Mouse (Mus musculus): ENCODE results near the gene Tspan4. TPM values are rescaled to one million over a fixed set of nuclear protein-coding genes. Genes with fewer than 3 reads are reported as not detected.

Gene Tspan4
- polyA plus RNA-seq, 1 experiment = 15.5 TPM

GRCm38 (mm10) chr7:141472763-141473162, 2.3 kb upstream of the Tspan4 start:
- peaks cover 34% of the 10 kb centered on the region for H3K4me1 ChIP-seq (ENCODE audit: control insufficient read depth, insufficient read depth, low read length)
- H3K4me3 ChIP-seq (ENCODE audit: control insufficient read depth, low read depth, low read length) = no peak overlapping the region
- no peaks in the 10 kb centered on the region; the same call in 1 of the 2 replicates for H3K36me3 ChIP-seq (ENCODE audit: control insufficient read depth, insufficient read depth, low read length)
- TF ChIP-seq POLR2A (IDR thresholded peaks at IDR 0.05; ENCODE audit: control insufficient read depth, low read depth, low read length) = no peak
- no peak for TF ChIP-seq CTCF (IDR thresholded peaks at IDR 0.05; ENCODE audit: control insufficient read depth, insufficient read depth, insufficient replicate concordance, low read depth, low read length)
- H3K27me3 ChIP-seq (ENCODE audit: control insufficient read depth, insufficient read depth, low read length) = no peaks in the 10 kb centered on the region
- H3K27ac ChIP-seq (ENCODE audit: control insufficient read depth, insufficient read depth, low read depth, low read length) = 0 out of 2 replicates have a peak overlapping the region, but pooled peaks have one; percentile 34

- H3K4me3 ChIP-seq (ENCODE audit: control insufficient read depth, low read depth, low read length) = peak overlapping the region; percentile 92
- H3K27me3 ChIP-seq (ENCODE audit: control insufficient read depth, insufficient read depth, low read length) = no peaks in the 10 kb centered on the region
- peaks cover 25% of the 10 kb centered on the region for H3K4me1 ChIP-seq (ENCODE audit: control insufficient read depth, insufficient read depth, low read length)
- TF ChIP-seq POLR2A (IDR thresholded peaks at IDR 0.05; ENCODE audit: control insufficient read depth, low read depth, low read length) (no peak), CTCF (IDR thresholded peaks at IDR 0.05; ENCODE audit: control insufficient read depth, insufficient read depth, insufficient replicate concordance, low read depth, low read length) (no peak)
- H3K36me3 ChIP-seq (ENCODE audit: control insufficient read depth, insufficient read depth, low read length) = no peaks in the 10 kb centered on the region; the same call in 1 of the 2 replicates
- no peak overlapping the region; the same call in 1 of the 2 replicates for H3K27ac ChIP-seq (ENCODE audit: control insufficient read depth, insufficient read depth, low read depth, low read length)
Measured at GRCm38 (mm10) chr7:141474160-141474559, 880 bp upstream of the Tspan4 start.

DNA sequence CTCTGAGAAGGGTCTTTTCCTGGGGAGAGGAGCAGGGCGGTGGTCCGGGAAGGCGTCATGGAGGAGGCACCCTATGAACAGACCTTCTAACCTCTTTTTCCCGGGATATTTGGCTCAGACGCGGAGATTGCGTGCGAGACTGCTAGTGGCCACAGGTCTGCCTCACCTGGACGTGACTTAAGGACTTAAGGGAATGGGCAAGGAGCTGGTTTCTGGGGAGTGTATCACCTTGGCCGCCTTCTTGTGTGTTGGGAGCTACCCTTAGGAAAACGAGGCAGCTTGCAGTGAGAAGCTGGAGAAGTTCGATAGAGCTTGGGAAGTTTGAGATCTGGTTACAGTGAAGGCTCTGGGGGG, 742 bp downstream of the Tspan4 start:
- H3K27ac ChIP-seq (ENCODE audit: control insufficient read depth, insufficient read depth, low read depth, low read length) = peak overlapping the region; percentile 86
- H3K36me3 ChIP-seq (ENCODE audit: control insufficient read depth, insufficient read depth, low read length) = no peaks in the 10 kb centered on the region
- H3K27me3 ChIP-seq (ENCODE audit: control insufficient read depth, insufficient read depth, low read length) = no peaks in the 10 kb centered on the region
- H3K4me1 ChIP-seq (ENCODE audit: control insufficient read depth, insufficient read depth, low read length) = peaks cover 23% of the 10 kb centered on the region
- TF ChIP-seq CTCF (IDR thresholded peaks at IDR 0.05; ENCODE audit: control insufficient read depth, insufficient read depth, insufficient replicate concordance, low read depth, low read length) (no peak), POLR2A (IDR thresholded peaks at IDR 0.05; ENCODE audit: control insufficient read depth, low read depth, low read length) (no peak)
- peak overlapping the region; percentile 92 for H3K4me3 ChIP-seq (ENCODE audit: control insufficient read depth, low read depth, low read length)

DNA sequence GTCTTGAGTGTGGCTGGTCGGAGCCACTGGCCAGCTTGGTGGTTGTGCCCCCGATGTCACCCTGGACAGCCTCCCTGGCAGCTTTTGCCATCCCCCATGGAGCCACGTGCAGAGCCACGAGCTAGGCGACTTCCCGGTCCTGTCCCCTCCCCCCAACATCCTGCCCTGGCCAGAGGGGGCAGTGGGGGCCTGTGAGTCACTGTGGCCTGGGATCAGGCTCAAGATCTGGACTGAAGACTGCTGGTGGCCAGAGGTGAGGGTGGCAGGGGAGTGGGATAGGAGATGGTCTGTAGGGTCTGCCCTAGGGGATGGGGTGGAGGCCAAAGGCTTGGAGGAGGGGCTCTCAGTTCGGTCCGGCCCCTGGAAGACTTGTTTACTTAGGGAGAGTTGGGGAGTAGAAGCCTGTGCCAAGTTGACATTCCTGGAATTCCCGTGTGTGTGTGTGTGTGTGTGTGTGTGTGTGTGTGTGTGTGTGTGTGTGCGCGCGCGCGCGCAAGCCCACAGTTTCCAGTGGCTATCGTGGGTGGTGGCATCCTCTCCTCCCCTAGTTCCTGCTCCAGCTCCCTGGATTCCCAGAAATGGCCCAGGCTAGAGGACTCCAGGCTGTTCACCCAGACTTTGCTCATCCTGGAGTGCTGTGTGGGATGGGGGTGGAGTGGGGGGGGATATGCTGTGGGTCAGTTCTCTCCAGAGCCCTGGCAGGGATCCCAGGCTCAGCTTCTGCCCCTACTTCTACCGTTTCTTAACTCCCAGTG, 1.4 kb downstream of the Tspan4 start:
- no peaks in the 10 kb centered on the region for H3K27me3 ChIP-seq (ENCODE audit: control insufficient read depth, insufficient read depth, low read length)
- H3K36me3 ChIP-seq (ENCODE audit: control insufficient read depth, insufficient read depth, low read length) = no peaks in the 10 kb centered on the region
- H3K27ac ChIP-seq (ENCODE audit: control insufficient read depth, insufficient read depth, low read depth, low read length) = peak overlapping the region; percentile 86
- peak overlapping the region; percentile 92 for H3K4me3 ChIP-seq (ENCODE audit: control insufficient read depth, low read depth, low read length)
- H3K4me1 ChIP-seq (ENCODE audit: control insufficient read depth, insufficient read depth, low read length) = peaks cover 26% of the 10 kb centered on the region
- TF ChIP-seq CTCF (IDR thresholded peaks at IDR 0.05; ENCODE audit: control insufficient read depth, insufficient read depth, insufficient replicate concordance, low read depth, low read length) = no peak
- no peak; the same call in 1 of the 2 replicates for TF ChIP-seq POLR2A (IDR thresholded peaks at IDR 0.05; ENCODE audit: control insufficient read depth, low read depth, low read length)

GRCm38 (mm10) chr7:141476981-141477370, 1.9 kb downstream of the Tspan4 start:
- Histone ChIP-seq H3K27me3 (ENCODE audit: control insufficient read depth, insufficient read depth, low read length) (no peaks in the 10 kb centered on the region), H3K4me3 (ENCODE audit: control insufficient read depth, low read depth, low read length) (peak overlapping the region; percentile 92), H3K36me3 (ENCODE audit: control insufficient read depth, insufficient read depth, low read length) (no peaks in the 10 kb centered on the region), H3K27ac (ENCODE audit: control insufficient read depth, insufficient read depth, low read depth, low read length) (peak overlapping the region; percentile 86), H3K4me1 (ENCODE audit: control insufficient read depth, insufficient read depth, low read length) (peaks cover 30% of the 10 kb centered on the region)
- TF ChIP-seq CTCF (IDR thresholded peaks at IDR 0.05; ENCODE audit: control insufficient read depth, insufficient read depth, insufficient replicate concordance, low read depth, low read length) (no peak), POLR2A (IDR thresholded peaks at IDR 0.05; ENCODE audit: control insufficient read depth, low read depth, low read length) (no peak)

DNA sequence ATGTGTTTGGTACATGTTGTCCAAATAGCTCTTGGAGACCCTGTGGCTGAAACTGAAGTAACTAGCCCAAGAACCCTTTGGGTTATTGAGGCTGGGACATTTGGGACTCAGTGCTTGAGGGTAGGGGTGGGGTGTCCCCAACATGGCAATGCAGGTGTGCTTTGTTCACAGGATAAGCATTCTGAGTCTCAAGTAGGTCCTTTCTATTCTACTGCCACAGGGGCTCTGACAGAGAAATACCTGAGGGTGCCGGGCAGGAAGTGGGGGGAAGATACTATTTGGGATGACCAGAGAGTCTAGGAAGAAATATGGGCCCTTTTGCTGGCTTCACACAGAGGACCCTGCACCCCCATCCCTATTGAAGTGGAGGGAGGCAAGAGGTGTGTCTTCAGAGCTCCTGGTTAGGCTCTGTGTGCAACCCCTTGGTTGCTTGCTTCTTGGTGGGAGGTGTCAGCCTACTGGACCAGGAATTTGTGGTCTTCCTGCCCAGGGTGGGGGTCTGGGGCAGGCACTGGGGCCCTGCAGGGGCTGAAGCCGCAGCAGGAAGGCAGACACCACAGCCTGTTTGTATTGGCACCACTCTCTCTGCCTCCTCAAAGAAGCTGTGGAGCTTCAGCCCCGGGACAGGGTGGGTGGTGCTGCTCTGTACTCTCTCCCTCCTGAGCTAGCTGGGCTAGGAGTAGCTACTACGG, 2.7 kb downstream of the Tspan4 start:
- Histone ChIP-seq H3K27me3 (ENCODE audit: control insufficient read depth, insufficient read depth, low read length) (no peaks in the 10 kb centered on the region), H3K36me3 (ENCODE audit: control insufficient read depth, insufficient read depth, low read length) (no peaks in the 10 kb centered on the region), H3K4me3 (ENCODE audit: control insufficient read depth, low read depth, low read length) (no peak overlapping the region), H3K27ac (ENCODE audit: control insufficient read depth, insufficient read depth, low read depth, low read length) (peak overlapping the region; percentile 86), H3K4me1 (ENCODE audit: control insufficient read depth, insufficient read depth, low read length) (peaks cover 37% of the 10 kb centered on the region)
- TF ChIP-seq POLR2A (IDR thresholded peaks at IDR 0.05; ENCODE audit: control insufficient read depth, low read depth, low read length) (no peak), CTCF (IDR thresholded peaks at IDR 0.05; ENCODE audit: control insufficient read depth, insufficient read depth, insufficient replicate concordance, low read depth, low read length) (no peak)

- no peak overlapping the region for H3K4me3 ChIP-seq (ENCODE audit: control insufficient read depth, low read depth, low read length)
- peaks cover 39% of the 10 kb centered on the region for H3K4me1 ChIP-seq (ENCODE audit: control insufficient read depth, insufficient read depth, low read length)
- no peaks in the 10 kb centered on the region for H3K27me3 ChIP-seq (ENCODE audit: control insufficient read depth, insufficient read depth, low read length)
- no peak for TF ChIP-seq CTCF (IDR thresholded peaks at IDR 0.05; ENCODE audit: control insufficient read depth, insufficient read depth, insufficient replicate concordance, low read depth, low read length)
- no peak for TF ChIP-seq POLR2A (IDR thresholded peaks at IDR 0.05; ENCODE audit: control insufficient read depth, low read depth, low read length)
- peak overlapping the region; percentile 86 for H3K27ac ChIP-seq (ENCODE audit: control insufficient read depth, insufficient read depth, low read depth, low read length)
- no peaks in the 10 kb centered on the region for H3K36me3 ChIP-seq (ENCODE audit: control insufficient read depth, insufficient read depth, low read length)
Measured at GRCm38 (mm10) chr7:141478270-141478748, 3.3 kb downstream of the Tspan4 start.

All from testis, adult 2 months (tissue).